Mouse (Mus musculus): Measurements from ENCODE around the gene Akt1. TPM values are rescaled to one million over a fixed set of nuclear protein-coding genes. Genes with fewer than 3 reads are reported as not detected.

Akt1 gene
- polyA plus RNA-seq, 1 experiment = 319 TPM

DNA sequence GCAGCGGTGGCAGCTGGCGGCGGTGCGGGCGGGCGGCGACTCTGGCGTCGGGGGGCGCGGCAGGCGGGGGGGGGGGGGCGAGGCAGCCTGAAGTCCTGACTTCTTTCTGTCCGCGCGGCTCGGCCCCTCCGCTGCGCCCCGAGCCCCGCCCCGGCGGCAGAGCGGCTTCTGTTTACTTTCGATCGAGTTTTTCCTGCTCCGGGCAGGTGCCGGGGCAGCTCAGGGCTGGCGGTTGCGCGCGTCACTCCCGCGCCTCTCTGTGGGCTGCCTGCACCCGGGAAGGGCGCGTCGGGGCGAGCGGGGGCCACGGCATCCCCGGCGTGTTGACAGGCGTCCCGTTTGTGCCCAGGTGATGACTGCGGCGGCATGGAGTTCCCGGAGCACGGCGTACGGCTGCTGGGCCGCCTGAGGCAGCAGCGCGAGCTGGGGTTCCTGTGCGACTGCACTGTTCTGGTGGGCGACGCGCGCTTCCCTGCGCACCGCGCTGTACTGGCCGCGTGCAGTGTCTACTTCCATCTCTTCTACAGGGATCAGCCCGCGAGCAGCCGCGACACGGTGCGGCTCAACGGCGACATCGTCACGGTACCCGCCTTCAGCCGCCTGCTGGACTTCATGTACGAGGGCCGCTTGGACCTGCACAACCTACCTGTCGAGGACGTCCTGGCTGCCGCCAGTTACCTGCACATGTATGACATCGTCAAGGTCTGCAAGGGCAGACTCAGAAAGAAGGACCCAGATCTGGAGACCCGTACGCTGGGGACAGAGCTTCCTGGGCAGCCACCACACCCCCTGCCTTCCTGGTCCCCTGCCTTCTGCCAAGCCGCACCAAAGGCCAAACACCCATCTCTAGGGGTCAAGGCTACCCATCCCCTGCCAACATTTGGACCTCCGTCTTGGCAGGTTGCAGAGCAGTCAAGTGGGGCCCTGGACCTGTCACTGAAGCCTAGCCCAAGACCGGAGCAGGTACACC is 4.6 kb upstream of the Akt1 start:
- DNase-seq (ENCODE audit: low read depth) = peak; percentile 53
- TF ChIP-seq POLR2A (IDR thresholded peaks at IDR 0.05; ENCODE audit: borderline replicate concordance, extremely low read depth, insufficient read depth, insufficient read length, poor library complexity, severe bottlenecking) = no peak
- no peak for TF ChIP-seq CTCF (IDR thresholded peaks at IDR 0.05; ENCODE audit: borderline replicate concordance, extremely low read depth, insufficient read depth, insufficient read length)

DNA sequence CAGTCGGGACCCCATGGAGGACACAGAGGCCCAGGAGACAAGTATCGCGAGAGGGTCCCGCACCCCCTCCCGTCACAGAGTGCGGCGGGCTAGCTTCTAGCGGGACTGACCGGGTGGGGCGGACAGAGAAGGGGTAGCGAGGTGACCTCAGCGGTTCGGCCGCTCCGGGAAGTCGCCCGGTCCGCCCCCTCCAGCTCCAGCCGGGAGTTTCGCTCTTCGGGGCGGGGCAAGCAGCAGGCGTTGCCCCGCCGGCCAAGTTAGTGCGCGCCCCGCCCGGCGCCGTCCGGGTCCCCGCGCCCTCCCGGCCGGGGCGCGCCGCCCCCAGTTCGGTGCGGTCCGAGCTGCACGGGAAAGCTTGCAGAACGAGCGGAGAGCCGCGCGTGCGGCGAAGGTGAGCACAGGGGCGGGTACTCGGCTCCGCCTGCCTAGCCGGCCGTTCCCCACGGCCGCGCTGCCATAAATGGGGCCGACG is 3.9 kb upstream of the Akt1 start, which contains the start of gene Zbtb42:
TSS of gene Zbtb42 (plus strand) at position 274 of the 472 bp plus-strand sequence.
- TF ChIP-seq CTCF (IDR thresholded peaks at IDR 0.05; ENCODE audit: borderline replicate concordance, extremely low read depth, insufficient read depth, insufficient read length) = no peak
- no peak for TF ChIP-seq POLR2A (IDR thresholded peaks at IDR 0.05; ENCODE audit: borderline replicate concordance, extremely low read depth, insufficient read depth, insufficient read length, poor library complexity, severe bottlenecking)
- DNase-seq (ENCODE audit: low read depth) = peak; percentile 65

DNA sequence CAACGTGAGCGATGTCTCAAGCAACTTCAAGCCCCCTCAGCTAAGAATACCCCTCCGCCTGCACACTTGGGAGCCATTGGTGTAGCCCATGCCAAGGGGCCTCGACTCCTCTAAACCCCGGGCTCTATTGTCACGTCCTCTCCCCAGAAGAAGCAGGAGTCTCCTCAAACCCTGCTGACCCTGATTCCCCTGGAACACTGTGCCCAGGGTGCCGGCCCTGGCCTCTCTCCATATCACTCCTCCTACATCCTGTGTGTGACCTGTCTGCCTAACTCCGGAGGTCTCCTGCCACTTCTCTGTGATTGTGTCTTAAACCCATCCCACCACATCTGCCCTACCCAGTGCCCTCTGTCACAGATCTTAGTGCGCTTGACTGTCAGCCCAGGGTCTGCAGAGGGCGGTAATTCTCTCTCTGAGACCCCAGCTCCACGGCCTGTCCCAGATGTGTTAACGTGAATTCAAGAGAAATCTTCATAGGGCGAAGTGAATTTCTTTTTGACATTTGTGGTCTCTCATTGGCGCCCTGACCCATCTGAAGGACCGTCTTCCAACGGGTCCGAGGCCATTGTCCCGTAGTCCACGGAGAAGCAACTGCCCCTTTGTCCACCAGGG is 3.4 kb upstream of the Akt1 start:
- TF ChIP-seq POLR2A (IDR thresholded peaks at IDR 0.05; ENCODE audit: borderline replicate concordance, extremely low read depth, insufficient read depth, insufficient read length, poor library complexity, severe bottlenecking) = no peak
- no peak for TF ChIP-seq CTCF (IDR thresholded peaks at IDR 0.05; ENCODE audit: borderline replicate concordance, extremely low read depth, insufficient read depth, insufficient read length)
- DNase-seq (ENCODE audit: low read depth) = peak; percentile 24

DNA sequence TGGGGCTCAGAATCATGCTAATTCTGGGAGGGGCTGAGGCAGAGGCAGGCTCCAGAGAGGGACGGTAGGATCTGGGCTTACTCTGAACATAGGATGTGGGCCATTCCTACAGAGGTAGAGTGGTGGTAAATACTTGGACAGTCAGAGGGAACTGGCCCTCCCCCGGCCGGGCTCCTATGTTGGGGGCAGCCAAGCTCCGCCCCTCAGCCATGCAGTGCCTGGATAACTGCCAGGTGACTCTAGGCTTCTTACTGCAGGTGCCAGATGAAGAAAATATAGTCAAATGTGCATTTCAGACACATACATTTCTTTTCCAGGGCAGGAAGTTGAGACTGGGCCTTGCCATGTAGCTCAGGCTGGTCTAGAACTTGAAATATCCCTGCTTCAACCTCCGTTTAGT is 2.4 kb upstream of the Akt1 start:
- no peak for TF ChIP-seq POLR2A (IDR thresholded peaks at IDR 0.05; ENCODE audit: borderline replicate concordance, extremely low read depth, insufficient read depth, insufficient read length, poor library complexity, severe bottlenecking)
- TF ChIP-seq CTCF (IDR thresholded peaks at IDR 0.05; ENCODE audit: borderline replicate concordance, extremely low read depth, insufficient read depth, insufficient read length) = no peak
- no peak for DNase-seq (ENCODE audit: low read depth)

DNA sequence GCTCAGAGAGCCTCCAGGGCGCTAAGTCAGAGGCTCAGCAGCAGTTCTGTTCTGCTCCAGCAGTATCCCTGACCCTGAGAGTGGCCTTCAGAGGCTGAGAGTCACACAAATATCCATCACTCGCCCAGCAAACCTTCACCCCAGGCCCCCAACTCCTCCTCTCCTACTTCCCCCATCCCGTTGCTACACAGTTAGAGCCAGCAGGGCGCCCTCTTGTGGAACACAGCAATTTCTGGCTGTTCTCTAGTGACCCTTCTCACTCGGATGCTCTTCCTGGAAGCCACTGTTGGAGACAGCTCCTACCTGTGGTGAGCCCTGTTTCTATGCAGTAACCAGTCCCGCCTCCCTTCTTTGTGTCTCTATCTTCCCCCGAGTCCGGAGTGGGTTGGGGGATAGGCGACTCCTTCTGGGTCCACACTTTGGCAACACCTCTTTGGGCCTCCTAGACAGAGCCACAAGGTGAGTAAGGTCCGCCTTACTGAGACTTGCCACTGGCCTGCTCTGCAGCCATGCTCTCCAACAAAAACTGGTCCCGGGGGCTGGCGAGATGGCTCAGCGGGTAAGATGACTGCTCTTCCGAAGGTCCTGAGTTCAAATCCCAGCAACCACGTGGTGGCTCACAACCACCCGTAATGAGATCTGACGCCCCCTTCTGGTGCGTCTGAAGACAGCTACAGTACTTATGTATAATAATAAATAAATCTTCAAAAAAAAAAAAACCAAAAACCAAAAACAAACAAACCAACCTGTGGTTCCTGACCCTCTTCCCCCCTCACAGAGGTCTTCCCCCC is 756 bp upstream of the Akt1 start:
- TF ChIP-seq POLR2A (IDR thresholded peaks at IDR 0.05; ENCODE audit: borderline replicate concordance, extremely low read depth, insufficient read depth, insufficient read length, poor library complexity, severe bottlenecking) (no peak), CTCF (IDR thresholded peaks at IDR 0.05; ENCODE audit: borderline replicate concordance, extremely low read depth, insufficient read depth, insufficient read length) (peak; percentile 90)
- DNase-seq (ENCODE audit: low read depth) = peak; percentile 93

DNA sequence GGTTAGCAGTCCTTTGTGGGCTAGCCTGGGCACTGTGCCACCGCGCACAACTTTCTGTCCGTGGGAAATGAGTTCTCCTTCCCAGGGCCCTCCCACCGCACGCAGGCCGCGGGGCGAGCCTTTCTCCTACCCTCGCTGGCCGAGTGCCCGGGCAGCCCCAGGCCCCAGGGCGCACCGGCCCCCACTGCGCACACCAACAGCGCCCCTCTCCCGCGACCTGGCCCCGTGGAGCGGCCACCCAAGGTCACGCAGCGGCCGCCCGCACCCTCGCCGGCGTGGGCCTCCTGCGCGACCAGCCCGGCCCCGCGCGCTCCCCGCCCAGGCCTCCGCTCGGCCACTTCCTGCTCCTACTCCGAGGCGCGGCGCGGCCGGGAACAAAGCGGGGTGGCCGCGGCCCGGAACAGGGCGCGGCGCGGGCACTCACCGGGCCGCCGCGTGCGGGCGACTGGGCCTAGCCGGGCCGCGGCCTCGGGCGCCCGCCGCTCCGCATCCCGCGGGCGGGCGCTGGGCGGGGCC is 1.1 kb downstream of the Akt1 start:
- no peak for TF ChIP-seq POLR2A (IDR thresholded peaks at IDR 0.05; ENCODE audit: borderline replicate concordance, extremely low read depth, insufficient read depth, insufficient read length, poor library complexity, severe bottlenecking)
- no peak for TF ChIP-seq CTCF (IDR thresholded peaks at IDR 0.05; ENCODE audit: borderline replicate concordance, extremely low read depth, insufficient read depth, insufficient read length)
- peak; percentile 65 for DNase-seq (ENCODE audit: low read depth)

DNA sequence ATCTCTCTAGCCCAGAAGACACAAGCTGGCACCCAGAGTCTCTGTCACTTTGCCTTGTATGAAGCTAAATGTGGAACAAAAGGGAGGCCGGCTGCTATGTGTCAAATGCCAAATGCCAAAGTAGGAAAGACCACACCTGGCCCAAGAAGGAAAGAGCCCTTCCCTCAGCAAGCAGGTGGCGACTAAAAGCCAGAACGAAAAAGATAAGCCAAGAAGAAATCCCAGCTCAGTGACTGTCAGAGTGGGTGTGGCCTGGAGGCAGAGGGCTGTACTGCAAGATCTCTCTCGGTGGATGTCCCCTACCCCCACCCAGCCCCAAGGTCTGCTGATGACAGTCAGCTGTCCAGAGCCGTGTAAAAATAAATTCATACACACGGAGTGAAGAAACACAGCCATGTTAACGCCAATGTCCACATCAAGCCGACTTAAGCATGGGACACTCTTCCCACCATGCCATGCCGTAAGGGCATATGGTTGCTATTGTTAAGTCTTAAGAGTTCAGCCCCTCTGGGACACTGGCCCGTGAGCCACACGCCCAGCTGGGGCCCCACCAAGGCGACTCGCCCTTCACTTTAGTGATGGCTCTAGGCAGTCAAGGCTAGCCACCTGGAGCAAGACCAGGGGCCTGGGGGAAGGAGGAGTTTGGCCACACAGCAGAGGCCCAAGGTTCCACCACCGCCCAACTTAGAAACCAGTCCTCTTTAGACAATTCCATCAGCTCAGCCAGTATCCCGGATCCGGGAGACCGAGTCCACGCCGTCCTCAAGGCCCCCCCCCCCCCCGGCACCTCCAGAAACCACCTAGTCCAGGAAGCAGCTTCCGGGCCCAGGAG is 1.7 kb downstream of the Akt1 start:
- peak; percentile 67 for DNase-seq (ENCODE audit: low read depth)
- TF ChIP-seq POLR2A (IDR thresholded peaks at IDR 0.05; ENCODE audit: borderline replicate concordance, extremely low read depth, insufficient read depth, insufficient read length, poor library complexity, severe bottlenecking) = no peak
- peak; percentile 41; the same call in 1 of the 2 replicates for TF ChIP-seq CTCF (IDR thresholded peaks at IDR 0.05; ENCODE audit: borderline replicate concordance, extremely low read depth, insufficient read depth, insufficient read length)

DNA sequence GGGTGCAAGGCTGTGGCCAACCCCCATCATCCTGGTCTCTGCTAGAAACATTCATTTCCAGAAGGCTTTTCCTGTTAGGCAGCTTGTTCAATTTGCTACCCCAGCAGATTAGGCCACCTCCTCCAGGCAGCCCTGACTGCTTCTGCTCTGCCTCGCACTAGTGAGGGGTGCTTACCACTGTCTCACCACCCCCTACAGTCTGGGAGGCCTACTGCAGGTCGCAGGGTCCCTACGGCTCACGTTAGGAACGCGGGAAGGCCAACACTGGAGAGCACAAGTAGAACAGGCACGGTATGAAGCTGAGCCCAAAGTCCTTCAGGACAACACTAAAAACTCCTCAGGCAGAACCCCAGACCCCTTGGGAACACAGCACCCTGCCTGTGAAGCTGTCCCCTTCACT is 2.8 kb downstream of the Akt1 start:
- no peak for DNase-seq (ENCODE audit: low read depth)
- no peak; the same call in 1 of the 2 replicates for TF ChIP-seq CTCF (IDR thresholded peaks at IDR 0.05; ENCODE audit: borderline replicate concordance, extremely low read depth, insufficient read depth, insufficient read length)
- TF ChIP-seq POLR2A (IDR thresholded peaks at IDR 0.05; ENCODE audit: borderline replicate concordance, extremely low read depth, insufficient read depth, insufficient read length, poor library complexity, severe bottlenecking) = no peak

DNA sequence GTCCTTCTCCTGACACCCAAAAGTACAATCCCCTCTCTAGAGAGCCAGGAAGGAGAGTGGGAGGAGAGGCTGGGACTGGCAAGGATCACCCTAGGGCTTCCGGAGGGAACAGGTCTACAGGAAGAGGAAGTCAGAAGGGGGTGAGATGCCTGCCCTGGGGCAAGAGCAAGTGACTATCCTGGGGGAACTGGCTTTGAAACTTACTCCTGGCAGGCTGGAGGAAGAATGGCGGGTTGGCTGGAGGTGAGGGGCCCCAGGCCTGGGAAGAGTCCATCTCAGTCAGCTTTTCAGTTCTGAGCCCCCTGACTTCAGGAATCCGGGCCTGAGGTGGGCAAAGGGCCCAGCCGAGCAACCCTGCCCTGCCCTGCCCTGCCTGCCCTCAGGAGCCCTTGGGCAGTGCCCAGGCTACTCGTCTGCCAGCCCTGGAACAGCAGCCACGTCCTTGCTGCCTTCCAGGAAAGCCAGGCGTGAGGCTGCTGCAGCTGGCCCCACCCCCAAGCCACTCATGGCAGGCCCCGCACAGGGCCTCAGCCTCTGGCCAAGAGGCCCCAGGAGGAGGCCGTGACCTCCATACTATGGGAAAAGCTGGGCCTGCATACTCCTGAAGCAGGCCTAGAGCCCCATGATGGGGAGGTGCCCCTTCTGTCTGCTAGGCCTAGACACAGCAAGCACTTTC is 3.8 kb downstream of the Akt1 start:
- no peak for TF ChIP-seq POLR2A (IDR thresholded peaks at IDR 0.05; ENCODE audit: borderline replicate concordance, extremely low read depth, insufficient read depth, insufficient read length, poor library complexity, severe bottlenecking)
- no peak for TF ChIP-seq CTCF (IDR thresholded peaks at IDR 0.05; ENCODE audit: borderline replicate concordance, extremely low read depth, insufficient read depth, insufficient read length)
- DNase-seq (ENCODE audit: low read depth) = no peak

Measured in brain, embryonic 14.5 days (tissue).